Mouse (Mus musculus): ENCODE results near the gene Nupr1. TPM values are rescaled to one million over a fixed set of nuclear protein-coding genes. Genes with fewer than 3 reads are reported as not detected.
A peak's percentile ranks its signal among the peaks of the same experiment; 100 is the strongest.

Gene Nupr1
- polyA plus RNA-seq, 2 experiments = 1.9 to 3.2 TPM

DNA sequence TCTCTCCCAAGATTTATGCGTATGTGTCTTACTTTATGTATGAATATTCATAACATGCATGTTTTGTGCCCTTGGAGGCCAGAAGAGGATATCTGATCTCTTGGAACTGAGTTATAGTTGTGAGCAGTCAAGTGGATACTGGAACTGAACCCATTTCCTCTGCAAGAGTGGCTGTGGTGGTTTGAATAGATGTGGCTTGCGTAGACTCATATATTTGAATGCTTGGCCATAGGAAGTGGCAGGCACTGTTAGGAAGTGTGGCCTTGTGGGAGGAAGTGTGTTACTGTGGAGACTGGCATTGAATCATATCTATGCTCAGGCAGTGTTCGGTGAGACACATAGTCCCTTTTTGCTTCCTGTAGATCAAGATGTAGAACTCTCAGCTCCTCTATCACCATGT is 25.0 kb upstream of the Nupr1 start:
- H3K27ac ChIP-seq = no peak overlapping the region

GRCm38 (mm10) chr7:126653991-126654390 is 23.3 kb upstream of the Nupr1 start:
- no peak overlapping the region for H3K27ac ChIP-seq
- no peak overlapping the region for H3K9ac ChIP-seq (replicated peaks)
- TF ChIP-seq CTCF (IDR thresholded peaks at IDR 0.05; ENCODE audit: low read depth) (no peak), EP300 (IDR thresholded peaks at IDR 0.05; ENCODE audit: low read depth) (no peak)
- peaks cover 18 to 36% of the 10 kb centered on the region in 2 experiments for H3K4me1 ChIP-seq (replicated peaks; ENCODE audit: control insufficient read depth in 2 of 2, insufficient read depth in 2 of 2, low read length in 1 of 2)
- no peak overlapping the region for H3K4me2 ChIP-seq (ENCODE audit: low read depth)
- no peak overlapping the region for H3K4me3 ChIP-seq (ENCODE audit: insufficient read depth in 1 of 2, low read depth in 2 of 2, low read length in 2 of 2)
- WGBS (ENCODE audit: insufficient replicate concordance) = 34% methylated on average over 2 of the region's 2 CpGs
- no peaks in the 10 kb centered on the region for H3K36me3 ChIP-seq (replicated peaks; ENCODE audit: control insufficient read depth, insufficient read depth, low read depth)
- no peaks in the 10 kb centered on the region for H3K9me3 ChIP-seq (ENCODE audit: control insufficient read depth, low read length)
- no peaks in the 10 kb centered on the region for H3K27me3 ChIP-seq (ENCODE audit: control insufficient read depth, insufficient read depth, low read length)
- DNase-seq (ENCODE audit: low read depth in 3 of 3, low spot score in 3 of 3) = no peak
- ATAC-seq (ENCODE audit: insufficient read depth) = no peak

More for the DNA sequence above, 25.0 kb upstream of the Nupr1 start:
- Histone ChIP-seq H3K9ac (replicated peaks) (no peak overlapping the region), H3K9me3 (ENCODE audit: control insufficient read depth, low read length) (no peaks in the 10 kb centered on the region), H3K4me3 (ENCODE audit: insufficient read depth in 1 of 2, low read depth in 2 of 2, low read length in 2 of 2) (no peak overlapping the region), H3K36me3 (replicated peaks; ENCODE audit: control insufficient read depth, insufficient read depth, low read depth) (no peaks in the 10 kb centered on the region), H3K27me3 (ENCODE audit: control insufficient read depth, insufficient read depth, low read length) (no peaks in the 10 kb centered on the region), H3K4me1 (replicated peaks; ENCODE audit: control insufficient read depth in 2 of 2, insufficient read depth in 2 of 2, low read length in 1 of 2) (peaks cover 8 to 28% of the 10 kb centered on the region in 2 experiments), H3K4me2 (ENCODE audit: low read depth) (no peak overlapping the region)
- TF ChIP-seq EP300 (IDR thresholded peaks at IDR 0.05; ENCODE audit: low read depth) (no peak), CTCF (IDR thresholded peaks at IDR 0.05; ENCODE audit: low read depth) (no peak)
- peak in 1 of 3 experiments; percentile 19 for DNase-seq (ENCODE audit: low read depth in 3 of 3, low spot score in 3 of 3)
- ATAC-seq (ENCODE audit: insufficient read depth) = 0 out of 2 replicates have a peak, but pooled peaks have one; percentile 25
- WGBS (ENCODE audit: insufficient replicate concordance) = 58% methylated on average over 3 of the region's 3 CpGs

GRCm38 (mm10) chr7:126650852-126651251 is 20.2 kb upstream of the Nupr1 start:
- Histone ChIP-seq H3K27ac (0 out of 2 replicates have a peak overlapping the region, but pooled peaks have one; percentile 2), H3K27me3 (ENCODE audit: control insufficient read depth, insufficient read depth, low read length) (no peaks in the 10 kb centered on the region), H3K9ac (replicated peaks) (no peak overlapping the region; the same call in 1 of the 2 replicates), H3K4me3 (ENCODE audit: insufficient read depth in 1 of 2, low read depth in 2 of 2, low read length in 2 of 2) (no peak overlapping the region; a peak in 1 of 4 replicates), H3K36me3 (replicated peaks; ENCODE audit: control insufficient read depth, insufficient read depth, low read depth) (no peaks in the 10 kb centered on the region), H3K9me3 (ENCODE audit: control insufficient read depth, low read length) (no peaks in the 10 kb centered on the region), H3K4me1 (replicated peaks; ENCODE audit: control insufficient read depth in 2 of 2, insufficient read depth in 2 of 2, low read length in 1 of 2) (peaks cover 20 to 35% of the 10 kb centered on the region in 2 experiments), H3K4me2 (ENCODE audit: low read depth) (peak overlapping the region; percentile 98)
- WGBS (ENCODE audit: insufficient replicate concordance) = 5% methylated on average over 2 of the region's 2 CpGs
- peak; percentile 77 for TF ChIP-seq EP300 (IDR thresholded peaks at IDR 0.05; ENCODE audit: low read depth)
- TF ChIP-seq CTCF (IDR thresholded peaks at IDR 0.05; ENCODE audit: low read depth) = no peak
- ATAC-seq (ENCODE audit: insufficient read depth) (peak; percentile 12; the same call in 1 of the 2 replicates), DNase-seq (ENCODE audit: low read depth in 3 of 3, low spot score in 3 of 3) (peak; percentile 50 to 62 (median 51))

- H3K4me2 ChIP-seq (ENCODE audit: low read depth) = peak within 1 kb of the TSS; percentile 98
- no peak for TF ChIP-seq EP300 (IDR thresholded peaks at IDR 0.05; ENCODE audit: low read depth)
- TF ChIP-seq CTCF (IDR thresholded peaks at IDR 0.05; ENCODE audit: low read depth) = no peak
- ATAC-seq (ENCODE audit: insufficient read depth) (peak; percentile 97), DNase-seq (ENCODE audit: low read depth in 3 of 3, low spot score in 3 of 3) (peak; percentile 79 to 86 (median 81))
- 1% methylated on average over 56 of the region's 57 CpGs for WGBS (ENCODE audit: insufficient replicate concordance)
- H3K9ac ChIP-seq (replicated peaks) = peak within 1 kb of the TSS; percentile 86
- H3K36me3 ChIP-seq (replicated peaks; ENCODE audit: control insufficient read depth, insufficient read depth, low read depth) = no peaks in the 10 kb centered on the region
- H3K27ac ChIP-seq = peak within 1 kb of the TSS; percentile 93
- peaks cover 20 to 24% of the 10 kb centered on the region in 2 experiments for H3K4me1 ChIP-seq (replicated peaks; ENCODE audit: control insufficient read depth in 2 of 2, insufficient read depth in 2 of 2, low read length in 1 of 2)
- peak within 1 kb of the TSS; percentile 74 to 84 for H3K4me3 ChIP-seq (ENCODE audit: insufficient read depth in 1 of 2, low read depth in 2 of 2, low read length in 2 of 2)
- H3K9me3 ChIP-seq (ENCODE audit: control insufficient read depth, low read length) = no peaks in the 10 kb centered on the region
- no peaks in the 10 kb centered on the region for H3K27me3 ChIP-seq (ENCODE audit: control insufficient read depth, insufficient read depth, low read length)
Observed at GRCm38 (mm10) chr7:126649231-126650051, 18.8 kb upstream of the Nupr1 start, which contains the start of gene Sgf29. Gene Sgf29, plus strand, starts transcription at chr7:126649309.

- peaks cover 20% of the 10 kb centered on the region in 2 experiments for H3K4me1 ChIP-seq (replicated peaks; ENCODE audit: control insufficient read depth in 2 of 2, insufficient read depth in 2 of 2, low read length in 1 of 2)
- H3K4me2 ChIP-seq (ENCODE audit: low read depth) = peak overlapping the region; percentile 98
- no peaks in the 10 kb centered on the region for H3K9me3 ChIP-seq (ENCODE audit: control insufficient read depth, low read length)
- no peak overlapping the region for H3K27ac ChIP-seq
- no peak for ATAC-seq (ENCODE audit: insufficient read depth)
- TF ChIP-seq CTCF (IDR thresholded peaks at IDR 0.05; ENCODE audit: low read depth) (peak; percentile 58), EP300 (IDR thresholded peaks at IDR 0.05; ENCODE audit: low read depth) (no peak)
- H3K4me3 ChIP-seq (ENCODE audit: insufficient read depth in 1 of 2, low read depth in 2 of 2, low read length in 2 of 2) = peak overlapping the region in 1 of 2 experiments; percentile 84; a peak in 2 of 4 replicates
- peak in 2 of 3 experiments; percentile 13 to 23 for DNase-seq (ENCODE audit: low read depth in 3 of 3, low spot score in 3 of 3)
- no peaks in the 10 kb centered on the region for H3K27me3 ChIP-seq (ENCODE audit: control insufficient read depth, insufficient read depth, low read length)
- 60% methylated on average over 4 of the region's 4 CpGs for WGBS (ENCODE audit: insufficient replicate concordance)
- H3K36me3 ChIP-seq (replicated peaks; ENCODE audit: control insufficient read depth, insufficient read depth, low read depth) = no peaks in the 10 kb centered on the region
- no peak overlapping the region for H3K9ac ChIP-seq (replicated peaks)
Observed at GRCm38 (mm10) chr7:126648486-126648885, 17.8 kb upstream of the Nupr1 start.

Measured in liver, embryonic 14.5 days (tissue).